Mouse (Mus musculus): ENCODE measurements at regions not wholly inside any gene's neighbourhood (a gene's known extent, or its start where the extent isn't known, plus 50 kb on each side); places are given as distances from the start of the nearest gene placed in this dataset.
"Not testable (repeated sequence)": the region's sequence is repeated elsewhere in the genome, so short reads cannot be mapped to it uniquely, and the experiment has no call there.

- no peak overlapping the region for H3K4me2 ChIP-seq (ENCODE audit: low read depth)
- DNase-seq (ENCODE audit: low read depth in 3 of 3, low spot score in 3 of 3) (no peak), ATAC-seq (ENCODE audit: insufficient read depth) (no peak)
- no peaks in the 10 kb centered on the region for H3K36me3 ChIP-seq (replicated peaks; ENCODE audit: control insufficient read depth, insufficient read depth, low read depth)
- WGBS (ENCODE audit: insufficient replicate concordance): 27% methylated on average over 1 of the region's 1 CpGs
- H3K4me1 ChIP-seq (replicated peaks; ENCODE audit: control insufficient read depth in 2 of 2, insufficient read depth in 2 of 2, low read length in 1 of 2): no peaks in the 10 kb centered on the region
- no peak overlapping the region for H3K4me3 ChIP-seq (ENCODE audit: insufficient read depth in 1 of 2, low read depth in 2 of 2, low read length in 2 of 2)
- H3K27me3 ChIP-seq (ENCODE audit: control insufficient read depth, insufficient read depth, low read length): no peaks in the 10 kb centered on the region
- no peaks in the 10 kb centered on the region for H3K9me3 ChIP-seq (ENCODE audit: control insufficient read depth, low read length)
- TF ChIP-seq EP300 (IDR thresholded peaks at IDR 0.05; ENCODE audit: low read depth) (no peak), CTCF (IDR thresholded peaks at IDR 0.05; ENCODE audit: low read depth) (no peak)
- H3K27ac ChIP-seq: no peak overlapping the region
- H3K9ac ChIP-seq (replicated peaks): no peak overlapping the region
Observed at GRCm38 (mm10) chr3:16130385-16130784, 124.1 kb upstream of the Gm5150 start.

GRCm38 (mm10) chr3:16125346-16125915 lies 119.2 kb upstream of the Gm5150 start:
- not testable (repeated sequence) for H3K9me3 ChIP-seq (ENCODE audit: control insufficient read depth, low read length); H3K4me3 ChIP-seq (ENCODE audit: insufficient read depth in 1 of 2, low read depth in 2 of 2, low read length in 2 of 2); H3K27me3 ChIP-seq (ENCODE audit: control insufficient read depth, insufficient read depth, low read length); H3K9ac ChIP-seq (replicated peaks); ATAC-seq (ENCODE audit: insufficient read depth); DNase-seq (ENCODE audit: low read depth in 3 of 3, low spot score in 3 of 3); H3K36me3 ChIP-seq (replicated peaks; ENCODE audit: control insufficient read depth, insufficient read depth, low read depth); H3K4me1 ChIP-seq (replicated peaks; ENCODE audit: control insufficient read depth in 2 of 2, insufficient read depth in 2 of 2, low read length in 1 of 2); H3K4me2 ChIP-seq (ENCODE audit: low read depth); H3K27ac ChIP-seq
- 53% methylated on average over 4 of the region's 4 CpGs for WGBS (ENCODE audit: insufficient replicate concordance)

GRCm38 (mm10) chr3:16115944-16116343 lies 109.7 kb upstream of the Gm5150 start:
- WGBS (ENCODE audit: insufficient replicate concordance): 38% methylated on average over 2 of the region's 2 CpGs
- no peak for ATAC-seq (ENCODE audit: insufficient read depth)
- no peak overlapping the region for H3K4me3 ChIP-seq (ENCODE audit: insufficient read depth in 1 of 2, low read depth in 2 of 2, low read length in 2 of 2)

GRCm38 (mm10) chr3:16107492-16107891 lies 101.3 kb upstream of the Gm5150 start:
- no peak overlapping the region for H3K9ac ChIP-seq (replicated peaks)
- no peak overlapping the region for H3K4me3 ChIP-seq (ENCODE audit: insufficient read depth in 1 of 2, low read depth in 2 of 2, low read length in 2 of 2)
- DNase-seq (ENCODE audit: low read depth in 3 of 3, low spot score in 3 of 3): no peak
- no peak for TF ChIP-seq EP300 (IDR thresholded peaks at IDR 0.05; ENCODE audit: low read depth)
- no peak for TF ChIP-seq CTCF (IDR thresholded peaks at IDR 0.05; ENCODE audit: low read depth)
- WGBS (ENCODE audit: insufficient replicate concordance): 60% methylated on average over 1 of the region's 1 CpGs
- no peak overlapping the region for H3K4me2 ChIP-seq (ENCODE audit: low read depth)
- H3K27ac ChIP-seq: no peak overlapping the region
- no peaks in the 10 kb centered on the region for H3K27me3 ChIP-seq (ENCODE audit: control insufficient read depth, insufficient read depth, low read length)
- ATAC-seq (ENCODE audit: insufficient read depth): no peak
- no peaks in the 10 kb centered on the region for H3K4me1 ChIP-seq (replicated peaks; ENCODE audit: control insufficient read depth in 2 of 2, insufficient read depth in 2 of 2, low read length in 1 of 2)
- H3K9me3 ChIP-seq (ENCODE audit: control insufficient read depth, low read length): no peaks in the 10 kb centered on the region
- no peaks in the 10 kb centered on the region for H3K36me3 ChIP-seq (replicated peaks; ENCODE audit: control insufficient read depth, insufficient read depth, low read depth)

More at GRCm38 (mm10) chr3:16115944-16116343, 109.7 kb upstream of the Gm5150 start:
- Histone ChIP-seq H3K36me3 (replicated peaks; ENCODE audit: control insufficient read depth, insufficient read depth, low read depth) (no peaks in the 10 kb centered on the region), H3K9ac (replicated peaks) (no peak overlapping the region), H3K9me3 (ENCODE audit: control insufficient read depth, low read length) (no peaks in the 10 kb centered on the region), H3K27ac (no peak overlapping the region), H3K4me1 (replicated peaks; ENCODE audit: control insufficient read depth in 2 of 2, insufficient read depth in 2 of 2, low read length in 1 of 2) (no peaks in the 10 kb centered on the region), H3K4me2 (ENCODE audit: low read depth) (no peak overlapping the region), H3K27me3 (ENCODE audit: control insufficient read depth, insufficient read depth, low read length) (no peaks in the 10 kb centered on the region)
- no peak for DNase-seq (ENCODE audit: low read depth in 3 of 3, low spot score in 3 of 3)
- no peak for TF ChIP-seq CTCF (IDR thresholded peaks at IDR 0.05; ENCODE audit: low read depth)
- TF ChIP-seq EP300 (IDR thresholded peaks at IDR 0.05; ENCODE audit: low read depth): no peak

- Histone ChIP-seq H3K4me2 (ENCODE audit: low read depth) (no peak overlapping the region), H3K27me3 (ENCODE audit: control insufficient read depth, insufficient read depth, low read length) (no peaks in the 10 kb centered on the region), H3K9ac (replicated peaks) (no peak overlapping the region), H3K4me1 (replicated peaks; ENCODE audit: control insufficient read depth in 2 of 2, insufficient read depth in 2 of 2, low read length in 1 of 2) (no peaks in the 10 kb centered on the region), H3K9me3 (ENCODE audit: control insufficient read depth, low read length) (no peaks in the 10 kb centered on the region), H3K27ac (no peak overlapping the region), H3K4me3 (ENCODE audit: insufficient read depth in 1 of 2, low read depth in 2 of 2, low read length in 2 of 2) (no peak overlapping the region), H3K36me3 (replicated peaks; ENCODE audit: control insufficient read depth, insufficient read depth, low read depth) (no peaks in the 10 kb centered on the region)
- no peak for ATAC-seq (ENCODE audit: insufficient read depth)
- DNase-seq (ENCODE audit: low read depth in 3 of 3, low spot score in 3 of 3): no peak
- WGBS (ENCODE audit: insufficient replicate concordance): 41% methylated on average over 4 of the region's 4 CpGs
- no peak for TF ChIP-seq CTCF (IDR thresholded peaks at IDR 0.05; ENCODE audit: low read depth)
Observed at GRCm38 (mm10) chr3:16105080-16105479, 98.8 kb upstream of the Gm5150 start.

All from liver, embryonic 14.5 days (tissue).